11 mouse cellular contexts compared by ENCODE assay signal in the genomic region with DNA sequence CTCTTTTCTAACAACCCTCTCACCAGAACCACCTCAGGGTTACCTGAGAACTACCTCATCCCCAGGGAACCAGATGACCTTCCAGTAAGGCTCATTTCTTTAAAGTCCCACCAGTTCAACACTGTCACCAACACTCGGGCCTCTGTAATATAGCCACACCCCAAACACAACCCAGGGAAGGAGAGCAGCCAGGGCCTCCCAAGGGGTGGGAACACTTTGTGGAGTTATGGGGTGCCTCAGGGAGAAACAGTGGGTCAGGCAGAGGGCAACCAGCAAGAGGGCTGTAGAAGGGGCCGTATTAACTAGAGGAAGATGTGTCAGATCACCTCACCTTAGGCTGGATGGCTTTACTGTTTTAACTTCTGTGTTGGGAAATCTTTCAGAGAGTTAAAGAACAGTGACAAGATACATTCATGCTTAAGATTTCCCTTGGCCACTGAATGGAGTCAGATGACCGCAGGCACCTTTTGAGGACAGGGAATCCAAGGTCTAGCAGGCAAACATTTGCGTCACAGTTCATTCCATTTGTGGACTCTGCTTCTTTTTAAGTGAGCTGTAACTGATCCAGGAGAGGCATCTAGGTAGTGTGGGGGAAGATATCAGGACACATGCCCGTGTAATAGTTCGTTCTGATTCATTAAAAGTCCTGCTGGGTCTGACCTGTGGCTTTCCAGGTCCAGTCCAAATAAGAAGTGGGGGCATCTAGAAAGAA.
DNase-seq lines count a peak whose midpoint lies in the region; ATAC-seq and TF ChIP-seq lines count a peak whose summit lies in the region.
"Had no signal": no experiment of that assay in that cellular context is flagged by ENCODE, and none has a peak within 500 bp of the region (broad histone marks: within the 10 kb centered on the region; RNA-seq: fewer than 3 reads in every experiment).

No protein-coding gene starts in this region.

- TF ChIP-seq CTCF in hindbrain, postnatal 0 days (IDR thresholded peaks at IDR 0.05; ENCODE audit: low read depth) = no peak

- H3K36me3 ChIP-seq in embryonic facial prominence, embryonic 14.5 days (ENCODE audit: control insufficient read depth, insufficient read depth, low read length) = no peaks in the 10 kb centered on the region
- H3K36me3 ChIP-seq in hindbrain, postnatal 0 days (ENCODE audit: insufficient read depth, low read length) = no peaks in the 10 kb centered on the region
- no peaks in the 10 kb centered on the region for H3K36me3 ChIP-seq in midbrain, embryonic 15.5 days (replicated peaks)
- H3K36me3 ChIP-seq: limb, embryonic 15.5 days had no signal

- peak; percentile 70 for DNase-seq in kidney, adult 9 months
- no peak for DNase-seq in kidney, postnatal 4 days
- no peak for DNase-seq in embryonic facial prominence, embryonic 14.5 days (ENCODE audit: low spot score)
- DNase-seq in hindbrain, postnatal 0 days (ENCODE audit: low spot score) = no peak
- DNase-seq in ovary, postnatal 10 days (ENCODE audit: low spot score) = no peak
- no peak for DNase-seq in thymus, postnatal 25 days
- DNase-seq: adrenal gland, postnatal 25 days; heart, postnatal 14 days had no signal

- 83% methylated on average over 6 of the region's 6 CpGs for WGBS in embryonic facial prominence, embryonic 14.5 days
- WGBS in hindbrain, postnatal 0 days = 86% methylated on average over 6 of the region's 6 CpGs
- WGBS in midbrain, embryonic 15.5 days = 91% methylated on average over 6 of the region's 6 CpGs

- no peak for ATAC-seq in embryonic facial prominence, embryonic 14.5 days (ENCODE audit: low read depth)
- ATAC-seq in hindbrain, postnatal 0 days = no peak
- ATAC-seq in midbrain, embryonic 15.5 days (replicated peaks) = no peak
- ATAC-seq in monocyte, adult 5-6 weeks (replicated peaks; ENCODE audit: insufficient number of reproducible peaks, low FRiP score, low TSS enrichment, poor library complexity, severe bottlenecking) = no peak

- H3K9ac ChIP-seq in embryonic facial prominence, embryonic 14.5 days (ENCODE audit: low read depth, low read length) = no peak overlapping the region
- H3K9ac ChIP-seq in hindbrain, postnatal 0 days (replicated peaks; ENCODE audit: low read length) = peak overlapping the region; percentile 50; the same call in 1 of the 2 replicates
- no peak overlapping the region for H3K9ac ChIP-seq in midbrain, embryonic 15.5 days

- no peaks in the 10 kb centered on the region for H3K27me3 ChIP-seq in embryonic facial prominence, embryonic 14.5 days (replicated peaks; ENCODE audit: control insufficient read depth, insufficient read depth, low read length)
- H3K27me3 ChIP-seq in hindbrain, postnatal 0 days (ENCODE audit: insufficient read depth, low read length) = no peaks in the 10 kb centered on the region
- no peaks in the 10 kb centered on the region for H3K27me3 ChIP-seq in midbrain, embryonic 15.5 days (replicated peaks)
- H3K27me3 ChIP-seq: limb, embryonic 15.5 days had no signal

- H3K4me1 ChIP-seq in embryonic facial prominence, embryonic 14.5 days (ENCODE audit: control insufficient read depth, insufficient read depth, low read length) = peaks cover 4% of the 10 kb centered on the region; the same call in 1 of the 2 replicates
- H3K4me1 ChIP-seq in hindbrain, postnatal 0 days (ENCODE audit: insufficient read depth, low read length) = peaks cover 8% of the 10 kb centered on the region
- H3K4me1 ChIP-seq in midbrain, embryonic 15.5 days = peaks cover 19% of the 10 kb centered on the region

- no peak overlapping the region for H3K27ac ChIP-seq in embryonic facial prominence, embryonic 14.5 days (replicated peaks; ENCODE audit: low read depth, low read length)
- peak overlapping the region; percentile 80; the same call in 1 of the 2 replicates for H3K27ac ChIP-seq in hindbrain, postnatal 0 days
- peak overlapping the region; percentile 89; the same call in 1 of the 2 replicates for H3K27ac ChIP-seq in midbrain, embryonic 15.5 days

- no peak overlapping the region for H3K4me3 ChIP-seq in embryonic facial prominence, embryonic 14.5 days (ENCODE audit: low read depth, low read length)
- no peak overlapping the region for H3K4me3 ChIP-seq in hindbrain, postnatal 0 days (ENCODE audit: low read length)
- peak overlapping the region; percentile 47 for H3K4me3 ChIP-seq in midbrain, embryonic 15.5 days

- H3K9me3 ChIP-seq in embryonic facial prominence, embryonic 14.5 days (ENCODE audit: control insufficient read depth, low read length) = no peaks in the 10 kb centered on the region
- H3K9me3 ChIP-seq in hindbrain, postnatal 0 days (ENCODE audit: low read length) = no peaks in the 10 kb centered on the region
- no peaks in the 10 kb centered on the region for H3K9me3 ChIP-seq in midbrain, embryonic 15.5 days
- H3K9me3 ChIP-seq: limb, embryonic 15.5 days had no signal

- peak overlapping the region; percentile 80 for H3K4me2 ChIP-seq in embryonic facial prominence, embryonic 14.5 days (ENCODE audit: low read depth, low read length)
- peak overlapping the region; percentile 74 for H3K4me2 ChIP-seq in hindbrain, postnatal 0 days (ENCODE audit: low read depth, low read length)
- H3K4me2 ChIP-seq in midbrain, embryonic 15.5 days = peak overlapping the region; percentile 83
